Mouse (Mus musculus): Measurements from ENCODE around the gene Kidins220. TPM values are rescaled to one million over a fixed set of nuclear protein-coding genes. Genes with fewer than 3 reads are reported as not detected.
A peak's percentile ranks its signal among the peaks of the same experiment; 100 is the strongest.

The Kidins220 gene
- polyA plus RNA-seq, 1 experiment from 2014 or later = 28.5 TPM

DNA sequence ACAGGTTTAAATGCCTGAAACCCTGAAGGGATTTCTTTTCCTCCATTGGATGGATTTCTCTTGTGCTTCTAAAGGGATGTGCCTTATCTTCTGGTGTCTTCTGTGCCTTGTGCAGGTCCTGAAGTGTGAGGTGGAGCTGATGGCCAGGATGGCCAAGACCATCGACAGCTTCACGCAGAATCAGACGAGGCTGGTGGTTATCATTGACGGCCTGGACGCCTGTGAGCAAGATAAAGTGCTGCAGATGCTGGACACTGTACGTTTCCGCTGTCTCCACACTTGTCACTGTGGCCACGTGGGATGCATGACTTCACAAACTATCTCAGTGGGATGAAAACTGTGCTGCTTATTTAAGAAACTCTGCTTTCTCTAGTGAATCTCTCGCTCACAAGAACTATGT, 35.2 kb downstream of the Kidins220 start:
- WGBS = 87% methylated on average over 9 of the region's 9 CpGs

DNA sequence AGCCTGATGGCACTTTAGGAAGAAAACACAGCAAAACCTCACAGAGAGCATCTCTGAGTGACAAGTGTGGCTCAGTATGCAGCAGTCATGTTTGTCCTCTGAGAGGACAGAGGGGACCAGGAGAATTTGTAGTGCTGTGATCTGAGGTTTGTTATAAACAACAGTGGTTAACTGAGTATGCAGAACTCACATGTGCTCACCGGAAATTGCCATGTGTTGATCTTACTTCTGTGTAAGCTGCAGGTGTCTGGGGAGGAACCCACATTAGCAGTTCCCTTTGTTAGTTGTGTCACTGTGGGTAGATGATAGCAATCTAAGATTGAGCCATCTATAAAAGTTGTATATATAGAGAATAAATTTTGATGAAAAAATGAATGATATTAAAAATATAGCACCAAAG, 35.7 kb downstream of the Kidins220 start:
- Histone ChIP-seq H3K9ac (ENCODE audit: low read length) (no peak overlapping the region), H3K4me2 (ENCODE audit: low read length) (no peak overlapping the region), H3K4me1 (replicated peaks; ENCODE audit: control insufficient read depth, insufficient read depth, low read length) (no peaks in the 10 kb centered on the region), H3K36me3 (ENCODE audit: control insufficient read depth, insufficient read depth, low read length) (peaks cover 86% of the 10 kb centered on the region), H3K9me3 (ENCODE audit: control insufficient read depth, low read length) (no peaks in the 10 kb centered on the region), H3K27ac (ENCODE audit: low read depth) (no peak overlapping the region), H3K27me3 (replicated peaks; ENCODE audit: control insufficient read depth, insufficient read depth, low read length) (no peaks in the 10 kb centered on the region), H3K4me3 (ENCODE audit: low read depth, low read length) (no peak overlapping the region)
- DNase-seq (ENCODE audit: low spot score) = no peak
- 79% methylated on average over 1 of the region's 1 CpGs for WGBS
- ATAC-seq (replicated peaks; ENCODE audit: low FRiP score, low TSS enrichment, low read depth) = no peak

More for the DNA sequence above, 35.2 kb downstream of the Kidins220 start:
- H3K4me3 ChIP-seq (ENCODE audit: low read depth, low read length) = no peak overlapping the region
- no peaks in the 10 kb centered on the region for H3K27me3 ChIP-seq (replicated peaks; ENCODE audit: control insufficient read depth, insufficient read depth, low read length)
- H3K27ac ChIP-seq (ENCODE audit: low read depth) = no peak overlapping the region
- no peak for ATAC-seq (replicated peaks; ENCODE audit: low FRiP score, low TSS enrichment, low read depth)
- no peak for DNase-seq (ENCODE audit: low spot score)
- peaks cover 86% of the 10 kb centered on the region for H3K36me3 ChIP-seq (ENCODE audit: control insufficient read depth, insufficient read depth, low read length)
- no peaks in the 10 kb centered on the region for H3K4me1 ChIP-seq (replicated peaks; ENCODE audit: control insufficient read depth, insufficient read depth, low read length)
- no peak overlapping the region for H3K9ac ChIP-seq (ENCODE audit: low read length)
- H3K4me2 ChIP-seq (ENCODE audit: low read length) = no peak overlapping the region
- no peaks in the 10 kb centered on the region for H3K9me3 ChIP-seq (ENCODE audit: control insufficient read depth, low read length)

DNA sequence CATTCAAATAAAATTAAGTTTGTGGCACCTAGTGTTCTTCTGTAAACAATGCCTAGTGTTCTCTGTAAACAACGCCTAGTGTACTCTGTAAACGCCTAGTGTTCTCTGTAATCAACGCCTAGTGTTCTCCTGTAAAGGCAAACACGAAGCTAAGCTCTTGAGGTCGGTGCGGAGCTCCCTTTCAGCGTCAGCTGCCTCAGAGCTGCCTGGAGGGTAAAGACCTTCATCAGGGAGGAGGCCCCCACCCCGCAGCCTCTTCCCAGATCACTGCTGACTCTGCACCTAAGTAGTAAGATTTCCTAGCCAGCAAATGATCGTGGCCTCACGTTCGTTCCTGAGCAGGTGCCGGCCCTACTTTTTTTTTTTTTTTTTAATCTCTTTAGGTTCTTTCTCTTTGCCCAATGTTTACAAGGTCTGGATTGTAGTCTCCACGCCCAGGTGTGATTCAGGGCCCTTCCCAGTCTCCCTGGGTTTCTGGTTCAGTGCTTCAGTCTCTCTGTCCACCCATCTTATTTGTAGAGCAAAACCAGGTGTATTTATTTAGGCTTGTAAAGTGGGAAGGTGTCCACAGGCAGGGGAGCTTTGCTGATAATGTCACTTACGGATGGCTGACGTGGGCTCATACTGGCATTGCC, 37.1 kb downstream of the Kidins220 start:
- Histone ChIP-seq H3K4me1 (replicated peaks; ENCODE audit: control insufficient read depth, insufficient read depth, low read length) (no peaks in the 10 kb centered on the region), H3K27me3 (replicated peaks; ENCODE audit: control insufficient read depth, insufficient read depth, low read length) (no peaks in the 10 kb centered on the region), H3K9me3 (ENCODE audit: control insufficient read depth, low read length) (no peaks in the 10 kb centered on the region), H3K36me3 (ENCODE audit: control insufficient read depth, insufficient read depth, low read length) (peaks cover 90% of the 10 kb centered on the region), H3K9ac (ENCODE audit: low read length) (no peak overlapping the region), H3K27ac (ENCODE audit: low read depth) (no peak overlapping the region), H3K4me2 (ENCODE audit: low read length) (no peak overlapping the region), H3K4me3 (ENCODE audit: low read depth, low read length) (no peak overlapping the region)
- WGBS = 52% methylated on average over 15 of the region's 15 CpGs
- ATAC-seq (replicated peaks; ENCODE audit: low FRiP score, low TSS enrichment, low read depth) = no peak; the same call in 1 of the 2 replicates
- DNase-seq (ENCODE audit: low spot score) = no peak

DNA sequence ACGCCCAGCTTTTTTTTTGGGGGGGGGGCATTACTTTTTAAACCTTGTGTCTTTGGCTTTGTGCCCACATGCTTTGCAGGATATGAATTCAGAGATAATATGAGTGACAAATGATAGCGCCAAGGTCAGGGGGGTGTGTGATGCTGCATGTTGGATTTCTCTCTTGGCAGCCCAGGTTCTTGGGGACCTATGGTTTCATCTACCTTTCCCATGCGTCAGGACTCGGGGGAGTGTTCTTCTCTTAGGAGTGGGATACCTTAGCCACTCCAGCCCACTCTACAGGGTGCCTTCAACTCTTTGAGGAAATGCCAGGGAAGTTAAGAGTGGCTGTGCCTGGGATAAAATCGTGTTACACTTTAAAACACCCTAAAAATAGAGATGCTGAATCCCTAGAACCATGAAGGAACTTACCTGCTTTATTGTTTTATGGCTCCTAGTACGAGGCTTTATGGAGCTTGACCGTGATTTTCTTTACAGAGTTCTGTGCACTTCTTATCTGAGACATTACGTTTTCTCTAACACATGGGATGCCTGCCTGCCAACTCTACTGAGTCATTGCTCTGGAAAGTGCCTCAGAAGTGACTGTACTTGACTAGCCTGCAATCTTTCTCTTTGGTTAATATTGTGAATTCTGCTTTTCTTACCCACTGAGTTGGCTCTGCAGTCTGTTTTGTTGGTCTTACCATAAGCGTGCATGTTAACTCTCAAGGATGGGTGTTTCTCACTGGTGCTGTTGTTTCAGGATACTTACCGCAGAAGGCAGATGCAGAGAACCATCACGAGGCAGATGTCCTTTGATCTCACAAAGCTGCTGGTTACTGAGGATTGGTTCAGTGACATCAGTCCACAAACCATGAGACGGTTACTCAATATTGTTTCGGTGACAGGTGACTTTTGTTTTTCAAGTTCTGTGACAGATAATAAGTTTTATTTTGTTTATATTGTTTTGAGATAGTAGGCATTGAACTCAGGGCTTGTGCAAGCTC, 38.1 kb downstream of the Kidins220 start:
- Histone ChIP-seq H3K36me3 (ENCODE audit: control insufficient read depth, insufficient read depth, low read length) (peaks cover 91% of the 10 kb centered on the region), H3K27ac (ENCODE audit: low read depth) (no peak overlapping the region), H3K4me1 (replicated peaks; ENCODE audit: control insufficient read depth, insufficient read depth, low read length) (no peaks in the 10 kb centered on the region), H3K9ac (ENCODE audit: low read length) (no peak overlapping the region), H3K4me2 (ENCODE audit: low read length) (no peak overlapping the region), H3K9me3 (ENCODE audit: control insufficient read depth, low read length) (no peaks in the 10 kb centered on the region), H3K4me3 (ENCODE audit: low read depth, low read length) (no peak overlapping the region), H3K27me3 (replicated peaks; ENCODE audit: control insufficient read depth, insufficient read depth, low read length) (no peaks in the 10 kb centered on the region)
- ATAC-seq (replicated peaks; ENCODE audit: low FRiP score, low TSS enrichment, low read depth) (peak; percentile 49), DNase-seq (ENCODE audit: low spot score) (no peak)
- 72% methylated on average over 13 of the region's 13 CpGs for WGBS

GRCm38 (mm10) chr12:25014307-25014927, 39.7 kb downstream of the Kidins220 start:
- Histone ChIP-seq H3K36me3 (ENCODE audit: control insufficient read depth, insufficient read depth, low read length) (peaks cover 89% of the 10 kb centered on the region), H3K9ac (ENCODE audit: low read length) (no peak overlapping the region), H3K4me3 (ENCODE audit: low read depth, low read length) (no peak overlapping the region), H3K9me3 (ENCODE audit: control insufficient read depth, low read length) (no peaks in the 10 kb centered on the region), H3K27me3 (replicated peaks; ENCODE audit: control insufficient read depth, insufficient read depth, low read length) (no peaks in the 10 kb centered on the region), H3K4me2 (ENCODE audit: low read length) (no peak overlapping the region), H3K27ac (ENCODE audit: low read depth) (no peak overlapping the region), H3K4me1 (replicated peaks; ENCODE audit: control insufficient read depth, insufficient read depth, low read length) (no peaks in the 10 kb centered on the region)
- ATAC-seq (replicated peaks; ENCODE audit: low FRiP score, low TSS enrichment, low read depth) (no peak), DNase-seq (ENCODE audit: low spot score) (no peak)
- 92% methylated on average over 5 of the region's 5 CpGs for WGBS

DNA sequence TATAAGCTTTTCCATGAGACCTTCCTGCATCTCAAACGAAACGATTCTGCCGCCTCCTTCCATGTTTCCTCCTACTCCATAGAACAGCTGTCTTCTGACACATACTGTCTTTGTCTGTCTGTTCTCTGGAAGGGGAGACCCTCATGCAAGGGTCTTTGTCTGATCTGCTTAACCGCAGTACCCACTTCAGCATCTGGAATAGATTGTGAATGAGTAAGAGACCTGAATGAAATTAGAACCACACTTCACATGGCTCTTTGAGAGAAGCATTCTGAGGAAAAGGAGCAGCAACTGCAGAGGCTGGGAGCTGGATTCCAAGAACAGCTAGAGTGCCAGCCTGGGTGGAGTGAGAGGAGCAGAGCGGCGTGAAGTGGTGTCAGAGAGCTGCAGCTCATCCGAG, 40.2 kb downstream of the Kidins220 start:
- Histone ChIP-seq H3K36me3 (ENCODE audit: control insufficient read depth, insufficient read depth, low read length) (peaks cover 86% of the 10 kb centered on the region), H3K9me3 (ENCODE audit: control insufficient read depth, low read length) (no peaks in the 10 kb centered on the region), H3K27ac (ENCODE audit: low read depth) (no peak overlapping the region), H3K4me1 (replicated peaks; ENCODE audit: control insufficient read depth, insufficient read depth, low read length) (no peaks in the 10 kb centered on the region), H3K9ac (ENCODE audit: low read length) (no peak overlapping the region), H3K27me3 (replicated peaks; ENCODE audit: control insufficient read depth, insufficient read depth, low read length) (no peaks in the 10 kb centered on the region), H3K4me2 (ENCODE audit: low read length) (no peak overlapping the region), H3K4me3 (ENCODE audit: low read depth, low read length) (no peak overlapping the region)
- 94% methylated on average over 7 of the region's 7 CpGs for WGBS
- DNase-seq (ENCODE audit: low spot score) = no peak
- no peak for ATAC-seq (replicated peaks; ENCODE audit: low FRiP score, low TSS enrichment, low read depth)

DNA sequence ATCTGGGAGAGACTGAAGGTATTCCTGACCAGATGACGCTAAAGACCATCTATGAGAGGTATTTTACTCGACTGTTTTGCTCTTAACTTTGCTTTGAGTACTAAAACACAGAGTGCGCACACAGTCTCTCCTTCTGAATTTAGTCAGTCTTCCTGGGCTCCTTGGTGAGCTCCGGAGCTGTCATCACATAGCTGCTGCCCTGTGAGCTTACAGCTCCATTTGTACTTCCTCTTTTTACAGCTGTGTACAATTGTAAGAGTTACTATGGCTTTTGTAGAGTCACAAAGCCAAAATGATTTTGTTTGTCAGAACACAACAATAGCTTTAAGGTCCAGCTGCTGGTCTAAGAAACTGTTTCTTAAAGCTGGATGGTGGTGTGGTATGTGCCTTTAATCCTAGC, 42.3 kb downstream of the Kidins220 start:
- Histone ChIP-seq H3K36me3 (ENCODE audit: control insufficient read depth, insufficient read depth, low read length) (peaks cover 65% of the 10 kb centered on the region), H3K9ac (ENCODE audit: low read length) (no peak overlapping the region)

GRCm38 (mm10) chr12:25021057-25021456, 46.3 kb downstream of the Kidins220 start:
- H3K4me2 ChIP-seq (ENCODE audit: low read length) = no peak overlapping the region
- ATAC-seq (replicated peaks; ENCODE audit: low FRiP score, low TSS enrichment, low read depth) (no peak), DNase-seq (ENCODE audit: low spot score) (no peak)
- no peak overlapping the region for H3K27ac ChIP-seq (ENCODE audit: low read depth)
- H3K9ac ChIP-seq (ENCODE audit: low read length) = no peak overlapping the region
- no peak overlapping the region for H3K4me3 ChIP-seq (ENCODE audit: low read depth, low read length)
- no peaks in the 10 kb centered on the region for H3K4me1 ChIP-seq (replicated peaks; ENCODE audit: control insufficient read depth, insufficient read depth, low read length)
- no peaks in the 10 kb centered on the region for H3K27me3 ChIP-seq (replicated peaks; ENCODE audit: control insufficient read depth, insufficient read depth, low read length)
- peaks cover 35% of the 10 kb centered on the region for H3K36me3 ChIP-seq (ENCODE audit: control insufficient read depth, insufficient read depth, low read length)
- WGBS = 90% methylated on average over 5 of the region's 5 CpGs
- no peaks in the 10 kb centered on the region for H3K9me3 ChIP-seq (ENCODE audit: control insufficient read depth, low read length)

More for the DNA sequence above, 42.3 kb downstream of the Kidins220 start:
- H3K27me3 ChIP-seq (replicated peaks; ENCODE audit: control insufficient read depth, insufficient read depth, low read length) = no peaks in the 10 kb centered on the region
- WGBS = 91% methylated on average over 4 of the region's 4 CpGs
- H3K4me3 ChIP-seq (ENCODE audit: low read depth, low read length) = no peak overlapping the region
- no peak overlapping the region for H3K27ac ChIP-seq (ENCODE audit: low read depth)
- no peak overlapping the region for H3K4me2 ChIP-seq (ENCODE audit: low read length)
- DNase-seq (ENCODE audit: low spot score) = no peak
- H3K4me1 ChIP-seq (replicated peaks; ENCODE audit: control insufficient read depth, insufficient read depth, low read length) = no peaks in the 10 kb centered on the region
- H3K9me3 ChIP-seq (ENCODE audit: control insufficient read depth, low read length) = no peaks in the 10 kb centered on the region
- no peak for ATAC-seq (replicated peaks; ENCODE audit: low FRiP score, low TSS enrichment, low read depth)

Measured in intestine, embryonic 14.5 days (tissue).